In genomic region chr6:113336852-113337620, GRCm38 (mm10) we compare ENCODE assay signal across 11 mouse cellular contexts. TPM values are rescaled to one million over a fixed set of nuclear protein-coding genes. Genes with fewer than 3 reads are reported as not detected.
DNase-seq lines count a peak whose midpoint lies in the region; ATAC-seq and TF ChIP-seq lines count a peak whose summit lies in the region.
"Had no signal": no experiment of that assay in that cellular context is flagged by ENCODE, and none has a peak within 500 bp of the region (broad histone marks: within the 10 kb centered on the region; RNA-seq: fewer than 3 reads in every experiment).

No protein-coding gene starts in this region.

- intact Hi-C loops in gastrocnemius, adult 2 months (cut with DNase I), result no loop called here
- intact Hi-C loops in left cerebral cortex, adult 2 months (cut with DNase I), result no loop called here
- intact Hi-C loops in heart, postnatal 14 days (cut with DNase I), result no loop called here

- H3K4me2 ChIP-seq in midbrain, embryonic 13.5 days (replicated peaks), result no peak overlapping the region
- H3K4me2 ChIP-seq in hindbrain, embryonic 16.5 days (ENCODE audit: low read length), result no peak overlapping the region

- H3K9me3 ChIP-seq in midbrain, embryonic 13.5 days, result no peaks in the 10 kb centered on the region
- no peaks in the 10 kb centered on the region for H3K9me3 ChIP-seq in hindbrain, embryonic 16.5 days (ENCODE audit: control insufficient read depth, low read length)
- H3K9me3 ChIP-seq: megakaryocyte, embryonic 14.5 days had no signal

- peaks cover 67% of the 10 kb centered on the region for H3K36me3 ChIP-seq in midbrain, embryonic 13.5 days
- peaks cover 22% of the 10 kb centered on the region; the same call in 1 of the 2 replicates for H3K36me3 ChIP-seq in hindbrain, embryonic 16.5 days (ENCODE audit: control insufficient read depth, insufficient read depth, low read length)

- DNase-seq in gastrocnemius, adult 2 months, result no peak
- no peak for DNase-seq in gastrocnemius, postnatal 4 days (ENCODE audit: low spot score in 2 of 2)
- DNase-seq in left cerebral cortex, adult 2 months (ENCODE audit: extremely low spot score in 1 of 2, low spot score in 2 of 2), result no peak
- DNase-seq in left cerebral cortex, adult 8-10 months (ENCODE audit: low spot score in 2 of 2), result no peak
- peak; percentile 68 for DNase-seq in adipocyte (ENCODE audit: low spot score)
- peak; percentile 48 to 57 for DNase-seq in heart, postnatal 14 days
- DNase-seq: cerebellum, postnatal 36 days had no signal

- 73% methylated on average over 8 of the region's 8 CpGs for WGBS in midbrain, embryonic 13.5 days
- 58% methylated on average over 8 of the region's 8 CpGs for WGBS in hindbrain, embryonic 16.5 days

- 0 out of 2 replicates have a peak overlapping the region, but pooled peaks have one; percentile 8 for H3K27ac ChIP-seq in gastrocnemius, adult 2 months
- peak overlapping the region; percentile 28; the same call in 1 of the 2 replicates for H3K27ac ChIP-seq in left cerebral cortex, adult 2 months
- H3K27ac ChIP-seq in midbrain, embryonic 13.5 days, result no peak overlapping the region
- no peak overlapping the region; the same call in 1 of the 2 replicates for H3K27ac ChIP-seq in hindbrain, embryonic 16.5 days (ENCODE audit: low read depth, low read length)

- ATAC-seq in midbrain, embryonic 13.5 days, result no peak
- no peak for ATAC-seq in hindbrain, embryonic 16.5 days
- ATAC-seq: Patski had no signal

- H3K27me3 ChIP-seq in midbrain, embryonic 13.5 days, result no peaks in the 10 kb centered on the region
- no peaks in the 10 kb centered on the region for H3K27me3 ChIP-seq in hindbrain, embryonic 16.5 days (replicated peaks; ENCODE audit: control insufficient read depth, insufficient read depth, low read length)
- H3K27me3 ChIP-seq: Patski had no signal

- no peak overlapping the region for H3K9ac ChIP-seq in midbrain, embryonic 13.5 days (replicated peaks)
- no peak overlapping the region for H3K9ac ChIP-seq in hindbrain, embryonic 16.5 days (ENCODE audit: low read depth, low read length)

- no peak overlapping the region for H3K4me3 ChIP-seq in gastrocnemius, adult 2 months
- H3K4me3 ChIP-seq in left cerebral cortex, adult 2 months, result no peak overlapping the region
- H3K4me3 ChIP-seq in midbrain, embryonic 13.5 days (replicated peaks), result no peak overlapping the region
- H3K4me3 ChIP-seq in hindbrain, embryonic 16.5 days (ENCODE audit: low read length), result no peak overlapping the region
- H3K4me3 ChIP-seq: megakaryocyte, embryonic 14.5 days had no signal

- TF ChIP-seq CTCF in gastrocnemius, adult 2 months (IDR thresholded peaks at IDR 0.05), result no peak
- no peak for TF ChIP-seq CTCF in left cerebral cortex, adult 2 months (IDR thresholded peaks at IDR 0.05)

- peaks cover 10% of the 10 kb centered on the region for H3K4me1 ChIP-seq in midbrain, embryonic 13.5 days (replicated peaks)
- H3K4me1 ChIP-seq in hindbrain, embryonic 16.5 days (ENCODE audit: control insufficient read depth, insufficient read depth, low read depth, low read length), result peaks cover 12% of the 10 kb centered on the region

RNA-seq across cellular contexts. Expression of gene Camk1, which starts 6.7 kb away (rescaled TPM):
- 10 to 100 TPM; 39.3 to 39.5 TPM for total RNA-seq in gastrocnemius, adult 2 months (2021)
- 10 to 100 TPM; 47.5 to 49.5 TPM for total RNA-seq in gastrocnemius, postnatal 4 days (2021)
- total RNA-seq in left cerebral cortex, adult 2 months (2021), result 100 to 1,000 TPM; 115 to 121 TPM
- total RNA-seq in left cerebral cortex, adult 8-10 months (2022), result 100 to 1,000 TPM in 3 of 4 experiments, 10 to 100 TPM in 1; 82.6 to 107 (median 104) TPM
- 10 to 100 TPM; 66.9 to 71.2 TPM for total RNA-seq in heart, postnatal 14 days (2021)
- polyA plus RNA-seq in midbrain, embryonic 13.5 days (2015; fragmentation: Nextera tagmentation; extraction: Ambion mirVana), result 79.4 and 81.4 TPM in 2 replicates
- polyA plus RNA-seq in hindbrain, embryonic 16.5 days (2015; fragmentation: Nextera tagmentation; extraction: Ambion mirVana), result 119 and 128 TPM in 2 replicates

RNA-seq across cellular contexts. Expression of gene Ogg1, which starts 10.3 kb away (rescaled TPM):
- 1 to 10 TPM; 3.9 to 5.2 TPM for total RNA-seq in gastrocnemius, adult 2 months (2021)
- total RNA-seq in gastrocnemius, postnatal 4 days (2021), result 10 to 100 TPM in 1 of 2 experiments, 1 to 10 TPM in 1; 7.8 to 10.1 TPM
- 1 to 10 TPM; 6.1 to 7.6 TPM for total RNA-seq in left cerebral cortex, adult 2 months (2021)
- total RNA-seq in left cerebral cortex, adult 8-10 months (2022), result 1 to 10 TPM; 7.5 to 9.3 (median 8.4) TPM
- 1 to 10 TPM; 6.5 to 7.4 TPM for total RNA-seq in heart, postnatal 14 days (2021)
- 9.5 and 9.9 TPM in 2 replicates for polyA plus RNA-seq in midbrain, embryonic 13.5 days (2015; fragmentation: Nextera tagmentation; extraction: Ambion mirVana)
- 7.0 and 10.6 TPM in 2 replicates for polyA plus RNA-seq in hindbrain, embryonic 16.5 days (2015; fragmentation: Nextera tagmentation; extraction: Ambion mirVana)

RNA-seq across cellular contexts. Expression of gene Brpf1, which starts 30.1 kb away (rescaled TPM):
- total RNA-seq in gastrocnemius, adult 2 months (2021), result 10 to 100 TPM; 10.2 to 10.3 TPM
- total RNA-seq in gastrocnemius, postnatal 4 days (2021), result 10 to 100 TPM; 20.9 to 25.5 TPM
- 10 to 100 TPM; 31.0 to 32.9 TPM for total RNA-seq in left cerebral cortex, adult 2 months (2021)
- total RNA-seq in left cerebral cortex, adult 8-10 months (2022), result 10 to 100 TPM; 30.0 to 32.9 (median 31.5) TPM
- 10 to 100 TPM; 18.0 to 18.1 TPM for total RNA-seq in heart, postnatal 14 days (2021)
- 19.4 and 21.4 TPM in 2 replicates for polyA plus RNA-seq in midbrain, embryonic 13.5 days (2015; fragmentation: Nextera tagmentation; extraction: Ambion mirVana)
- 12.4 and 15.5 TPM in 2 replicates for polyA plus RNA-seq in hindbrain, embryonic 16.5 days (2015; fragmentation: Nextera tagmentation; extraction: Ambion mirVana)

RNA-seq across cellular contexts. Expression of gene Tada3, which starts 40.6 kb away (rescaled TPM):
- total RNA-seq in gastrocnemius, adult 2 months (2021), result 10 to 100 TPM; 14.1 to 15.5 TPM
- 10 to 100 TPM; 30.0 to 32.3 TPM for total RNA-seq in gastrocnemius, postnatal 4 days (2021)
- 10 to 100 TPM; 47.0 to 49.6 TPM for total RNA-seq in left cerebral cortex, adult 2 months (2021)
- total RNA-seq in left cerebral cortex, adult 8-10 months (2022), result 10 to 100 TPM; 47.4 to 50.1 (median 47.8) TPM
- total RNA-seq in heart, postnatal 14 days (2021), result 10 to 100 TPM; 19.7 to 22.2 TPM
- 64.5 and 74.7 TPM in 2 replicates for polyA plus RNA-seq in midbrain, embryonic 13.5 days (2015; fragmentation: Nextera tagmentation; extraction: Ambion mirVana)
- 68.3 and 71.1 TPM in 2 replicates for polyA plus RNA-seq in hindbrain, embryonic 16.5 days (2015; fragmentation: Nextera tagmentation; extraction: Ambion mirVana)

RNA-seq across cellular contexts. Expression of gene Arpc4, which starts 40.9 kb away (rescaled TPM):
- total RNA-seq in gastrocnemius, adult 2 months (2021), result 10 to 100 TPM; 47.4 to 53.4 TPM
- 100 to 1,000 TPM; 130 to 134 TPM for total RNA-seq in gastrocnemius, postnatal 4 days (2021)
- total RNA-seq in left cerebral cortex, adult 2 months (2021), result 100 to 1,000 TPM; 251 to 255 TPM
- total RNA-seq in left cerebral cortex, adult 8-10 months (2022), result 100 to 1,000 TPM; 246 to 271 (median 263) TPM
- 10 to 100 TPM; 78.0 to 99.5 TPM for total RNA-seq in heart, postnatal 14 days (2021)
- 393 and 407 TPM in 2 replicates for polyA plus RNA-seq in midbrain, embryonic 13.5 days (2015; fragmentation: Nextera tagmentation; extraction: Ambion mirVana)
- 440 and 455 TPM in 2 replicates for polyA plus RNA-seq in hindbrain, embryonic 16.5 days (2015; fragmentation: Nextera tagmentation; extraction: Ambion mirVana)

Comparison
In these comparisons a context has a peak if more than half of its experiments do, and no peak if none do; other contexts are left out.
1. DNase-seq: peak in adipocyte (single experiment) and heart, postnatal 14 days (2 of 2); none in gastrocnemius, adult 2 months (single experiment), gastrocnemius, postnatal 4 days (0 of 2), left cerebral cortex, adult 2 months (0 of 2) and left cerebral cortex, adult 8-10 months (0 of 2).
2. H3K27ac ChIP-seq: peak in gastrocnemius, adult 2 months (single experiment) and left cerebral cortex, adult 2 months (single experiment); none in midbrain, embryonic 13.5 days (single experiment) and hindbrain, embryonic 16.5 days (single experiment).